Mouse (Mus musculus): ENCODE data around the gene Srsf2.
A peak's percentile ranks its signal among the peaks of the same experiment; 100 is the strongest.

The Srsf2 gene

GRCm38 (mm10) chr11:116807938-116808606, 44.8 kb downstream of the Srsf2 start:
- DNase-seq = peak; percentile 94

GRCm38 (mm10) chr11:116807526-116807925, 45.4 kb downstream of the Srsf2 start:
- DNase-seq = no peak

- DNase-seq = no peak
These were observed 45.8 kb downstream of the Srsf2 start for GRCm38 (mm10) chr11:116807116-116807515.

GRCm38 (mm10) chr11:116806136-116807071, 46.5 kb downstream of the Srsf2 start:
- no peak for DNase-seq

- no peak for DNase-seq
These were observed 50.2 kb downstream of the Srsf2 start for GRCm38 (mm10) chr11:116802709-116803108.

- DNase-seq = no peak
These were observed 51.8 kb downstream of the Srsf2 start for GRCm38 (mm10) chr11:116801106-116801505.
